Mouse (Mus musculus) olfactory bulb, adult 2 months (tissue): ENCODE measurements around the gene Clec16a.

Source experiments
- CTCF ChIP-seq: fragments of 200-500 bp; IDR thresholded peaks from 2 replicates; pipeline ENCODE4 v1.5.1; 2012; ENCODE audit warnings: low read depth, mild to moderate bottlenecking, low read length, moderate library complexity; ENCODE audit not compliant: insufficient read depth
- POLR2A ChIP-seq: fragments of 200-500 bp; IDR thresholded peaks from 2 replicates; pipeline ENCODE4 v1.6.1; 2012; ENCODE audit warnings: mild to moderate bottlenecking, low read depth, low read length, moderate library complexity; ENCODE audit not compliant: insufficient read depth

GRCm38 (mm10) chr16:10644731-10645130, 99.6 kb downstream of the Clec16a start:
- no peak for TF ChIP-seq CTCF
- TF ChIP-seq POLR2A: no peak
